Mouse (Mus musculus): ENCODE measurements at regions not wholly inside any gene's neighbourhood (a gene's known extent, or its start where the extent isn't known, plus 50 kb on each side); places are given as distances from the start of the nearest gene placed in this dataset.

DNA sequence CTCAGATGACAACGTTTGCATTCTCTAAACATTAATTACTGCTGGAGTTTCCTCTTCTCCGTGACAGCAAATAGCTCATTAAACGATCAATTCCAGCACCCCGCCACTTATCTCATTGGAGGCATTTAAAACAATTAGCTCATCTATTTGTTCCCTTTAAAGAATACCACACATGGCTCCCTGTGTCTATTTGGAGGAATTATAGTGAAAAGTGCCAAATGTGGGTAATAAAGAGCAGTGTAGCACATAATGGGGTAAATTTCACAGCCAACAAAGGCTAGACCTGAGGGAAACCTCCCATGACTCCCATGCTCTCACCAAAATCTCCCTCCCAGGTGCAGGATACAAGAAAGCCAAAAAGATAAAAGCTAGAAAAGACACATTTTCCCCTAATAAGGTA is 456.9 kb upstream of the Gcfc2 start:
- Histone ChIP-seq H3K9me3 (replicated peaks; ENCODE audit: insufficient read depth, low read length) (no peaks in the 10 kb centered on the region), H3K79me2 (ENCODE audit: control insufficient read depth, insufficient read depth, low read length, poor library complexity) (no peaks in the 10 kb centered on the region), H3K27me3 (ENCODE audit: control insufficient read depth in 1 of 2, insufficient read depth in 2 of 2, low read length in 2 of 2) (no peaks in the 10 kb centered on the region), H3K36me3 (ENCODE audit: control insufficient read depth in 1 of 2, insufficient read depth in 2 of 2, low read length in 2 of 2) (no peaks in the 10 kb centered on the region), H3K4me1 (ENCODE audit: control insufficient read depth in 1 of 2, insufficient read depth in 2 of 2, low read length in 2 of 2) (no peaks in the 10 kb centered on the region), H3K9ac (ENCODE audit: control insufficient read depth, low read depth, low read length, poor library complexity, severe bottlenecking) (no peak overlapping the region), H3K4me3 (ENCODE audit: control insufficient read depth in 1 of 2, insufficient read depth in 1 of 2, low read depth in 2 of 2, low read length in 2 of 2) (no peak overlapping the region), H3K27ac (ENCODE audit: control insufficient read depth, low read depth, low read length) (no peak overlapping the region)
- TF ChIP-seq ETS1 (IDR thresholded peaks at IDR 0.05; ENCODE audit: low read depth, low read length) = no peak
- no peak for TF ChIP-seq POLR2AphosphoS2 (IDR thresholded peaks at IDR 0.05; ENCODE audit: low read length)
- TF ChIP-seq E2F4 (IDR thresholded peaks at IDR 0.05; ENCODE audit: borderline replicate concordance, low read depth, low read length) = no peak
- TF ChIP-seq ZC3H11A (IDR thresholded peaks at IDR 0.05; ENCODE audit: low read depth, low read length) = no peak
- no peak for TF ChIP-seq ZKSCAN1 (IDR thresholded peaks at IDR 0.05; ENCODE audit: low read depth, low read length)
- no peak for TF ChIP-seq CTCF (IDR thresholded peaks at IDR 0.05 in 2 of 3, conservative IDR thresholded peaks at IDR 0.05 in 1 of 3; ENCODE audit: control insufficient read depth in 1 of 3, insufficient read depth in 1 of 3, low read depth in 2 of 3, low read length in 3 of 3, poor library complexity in 1 of 3, severe bottlenecking in 1 of 3)
- no peak for TF ChIP-seq RAD21 (IDR thresholded peaks at IDR 0.05; ENCODE audit: low read depth, low read length)
- no peak for TF ChIP-seq GATA1 (IDR thresholded peaks at IDR 0.05; ENCODE audit: low read depth, low read length)
- no peak for TF ChIP-seq NELFE (IDR thresholded peaks at IDR 0.05; ENCODE audit: low read depth, low read length)
- TF ChIP-seq EP300 (IDR thresholded peaks at IDR 0.05; ENCODE audit: low read depth in 1 of 2, low read length in 2 of 2) = no peak
- no peak for TF ChIP-seq USF1 (IDR thresholded peaks at IDR 0.05; ENCODE audit: low read depth, low read length)
- TF ChIP-seq ZNF384 (IDR thresholded peaks at IDR 0.05; ENCODE audit: low read depth, low read length) = no peak
- TF ChIP-seq TBP (IDR thresholded peaks at IDR 0.05; ENCODE audit: low read depth, low read length) = no peak
- TF ChIP-seq MYB (IDR thresholded peaks at IDR 0.05; ENCODE audit: low read depth, low read length) = no peak
- TF ChIP-seq UBTF (IDR thresholded peaks at IDR 0.05; ENCODE audit: borderline replicate concordance, insufficient read depth, low read depth, low read length) = no peak
- no peak for DNase-seq (ENCODE audit: low read depth, low spot score)

DNA sequence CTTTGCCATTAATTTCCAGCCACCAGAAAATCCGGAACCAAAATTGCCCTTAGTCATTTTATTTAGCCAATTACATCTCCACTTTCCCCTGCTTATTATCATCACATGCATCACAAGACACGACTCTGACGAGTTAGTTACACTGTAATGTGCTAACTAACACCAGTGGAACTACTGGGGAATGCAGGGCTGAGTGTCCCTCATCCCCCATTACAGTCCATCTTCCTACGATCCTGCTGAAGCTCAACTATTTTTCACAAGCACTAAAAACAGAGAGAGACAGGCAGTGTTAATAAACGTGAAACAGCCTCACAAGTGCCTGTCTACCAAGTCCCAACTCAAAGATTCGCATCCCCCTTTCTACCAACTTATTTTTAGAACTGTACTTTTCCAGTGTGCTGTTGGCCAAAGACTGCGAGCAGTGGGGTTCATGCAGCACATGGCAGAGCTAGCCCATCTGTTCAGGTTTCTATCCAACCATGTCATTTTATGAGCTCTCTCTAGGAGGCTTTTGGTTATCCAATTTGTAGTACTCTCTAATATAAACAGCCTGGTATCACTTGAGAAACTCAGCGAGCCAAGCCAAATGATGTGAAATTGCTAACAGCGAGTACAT is 452.0 kb upstream of the Gcfc2 start:
- Histone ChIP-seq H3K79me2 (ENCODE audit: control insufficient read depth, insufficient read depth, low read length, poor library complexity) (no peaks in the 10 kb centered on the region), H3K27ac (ENCODE audit: control insufficient read depth, low read depth, low read length) (no peak overlapping the region), H3K4me3 (ENCODE audit: control insufficient read depth in 1 of 2, insufficient read depth in 1 of 2, low read depth in 2 of 2, low read length in 2 of 2) (no peak overlapping the region), H3K9me3 (replicated peaks; ENCODE audit: insufficient read depth, low read length) (no peaks in the 10 kb centered on the region), H3K9ac (ENCODE audit: control insufficient read depth, low read depth, low read length, poor library complexity, severe bottlenecking) (no peak overlapping the region), H3K27me3 (ENCODE audit: control insufficient read depth in 1 of 2, insufficient read depth in 2 of 2, low read length in 2 of 2) (no peaks in the 10 kb centered on the region), H3K36me3 (ENCODE audit: control insufficient read depth in 1 of 2, insufficient read depth in 2 of 2, low read length in 2 of 2) (no peaks in the 10 kb centered on the region), H3K4me1 (ENCODE audit: control insufficient read depth in 1 of 2, insufficient read depth in 2 of 2, low read length in 2 of 2) (no peaks in the 10 kb centered on the region)
- DNase-seq (ENCODE audit: low read depth, low spot score) = peak; percentile 19
- no peak for TF ChIP-seq ZC3H11A (IDR thresholded peaks at IDR 0.05; ENCODE audit: low read depth, low read length)

DNA sequence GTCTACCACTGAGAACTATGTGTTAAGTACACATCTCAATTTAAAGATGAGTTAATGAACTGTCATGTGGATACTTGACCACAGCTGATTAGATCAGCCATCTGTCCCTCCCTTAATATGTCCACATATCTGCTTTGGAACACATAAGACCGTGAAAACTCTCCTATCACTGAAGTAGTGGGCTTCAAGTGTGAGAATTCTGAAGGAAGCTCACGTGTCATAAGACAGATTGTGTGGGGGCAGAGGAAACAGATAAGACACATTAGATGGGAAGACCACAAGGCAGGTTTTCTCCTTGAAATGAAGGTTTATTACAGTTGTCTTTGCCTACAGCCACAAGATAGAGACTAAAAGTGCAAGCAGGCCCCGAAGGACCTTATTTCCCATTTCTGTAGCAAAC is 451.0 kb upstream of the Gcfc2 start:
- no peak overlapping the region for H3K4me3 ChIP-seq (ENCODE audit: control insufficient read depth in 1 of 2, insufficient read depth in 1 of 2, low read depth in 2 of 2, low read length in 2 of 2)
- H3K36me3 ChIP-seq (ENCODE audit: control insufficient read depth in 1 of 2, insufficient read depth in 2 of 2, low read length in 2 of 2) = no peaks in the 10 kb centered on the region
- H3K9ac ChIP-seq (ENCODE audit: control insufficient read depth, low read depth, low read length, poor library complexity, severe bottlenecking) = no peak overlapping the region
- DNase-seq (ENCODE audit: low read depth, low spot score) = peak; percentile 1
- no peak overlapping the region for H3K27ac ChIP-seq (ENCODE audit: control insufficient read depth, low read depth, low read length)
- no peak for TF ChIP-seq MAFK (IDR thresholded peaks at IDR 0.05; ENCODE audit: borderline replicate concordance, low read depth, low read length)
- TF ChIP-seq E2F4 (IDR thresholded peaks at IDR 0.05; ENCODE audit: borderline replicate concordance, low read depth, low read length) = no peak
- no peak for TF ChIP-seq USF2 (IDR thresholded peaks at IDR 0.05; ENCODE audit: borderline replicate concordance in 1 of 2, insufficient read depth in 1 of 2, low read depth in 1 of 2, low read length in 2 of 2)
- TF ChIP-seq KAT2A (conservative IDR thresholded peaks at IDR 0.05; ENCODE audit: low read depth, low read length) = no peak
- no peak for TF ChIP-seq CHD2 (IDR thresholded peaks at IDR 0.05; ENCODE audit: low read length)
- no peak for TF ChIP-seq POLR2A (IDR thresholded peaks at IDR 0.05; ENCODE audit: control insufficient read depth in 1 of 2, insufficient read depth in 1 of 2, low read depth in 1 of 2, low read length in 2 of 2, poor library complexity in 1 of 2)
- TF ChIP-seq MYB (IDR thresholded peaks at IDR 0.05; ENCODE audit: low read depth, low read length) = no peak
- TF ChIP-seq TBP (IDR thresholded peaks at IDR 0.05; ENCODE audit: low read depth, low read length) = no peak
- TF ChIP-seq ZNF384 (IDR thresholded peaks at IDR 0.05; ENCODE audit: low read depth, low read length) = no peak
- TF ChIP-seq TCF12 (IDR thresholded peaks at IDR 0.05; ENCODE audit: low read depth, low read length) = no peak
- no peak for TF ChIP-seq SIN3A (IDR thresholded peaks at IDR 0.05; ENCODE audit: low read length)
- no peak for TF ChIP-seq GATA1 (IDR thresholded peaks at IDR 0.05; ENCODE audit: low read depth, low read length)
- no peaks in the 10 kb centered on the region for H3K27me3 ChIP-seq (ENCODE audit: control insufficient read depth in 1 of 2, insufficient read depth in 2 of 2, low read length in 2 of 2)
- H3K4me1 ChIP-seq (ENCODE audit: control insufficient read depth in 1 of 2, insufficient read depth in 2 of 2, low read length in 2 of 2) = no peaks in the 10 kb centered on the region
- no peaks in the 10 kb centered on the region for H3K79me2 ChIP-seq (ENCODE audit: control insufficient read depth, insufficient read depth, low read length, poor library complexity)
- H3K9me3 ChIP-seq (replicated peaks; ENCODE audit: insufficient read depth, low read length) = no peaks in the 10 kb centered on the region

Measured in MEL (cell line).